Mouse (Mus musculus): ENCODE measurements around the gene Timm9. TPM values are rescaled to one million over a fixed set of nuclear protein-coding genes. Genes with fewer than 3 reads are reported as not detected.

Gene Timm9
- total and polyA plus RNA-seq, 3 experiments = 77.3 to 127 (median 82.8) TPM

DNA sequence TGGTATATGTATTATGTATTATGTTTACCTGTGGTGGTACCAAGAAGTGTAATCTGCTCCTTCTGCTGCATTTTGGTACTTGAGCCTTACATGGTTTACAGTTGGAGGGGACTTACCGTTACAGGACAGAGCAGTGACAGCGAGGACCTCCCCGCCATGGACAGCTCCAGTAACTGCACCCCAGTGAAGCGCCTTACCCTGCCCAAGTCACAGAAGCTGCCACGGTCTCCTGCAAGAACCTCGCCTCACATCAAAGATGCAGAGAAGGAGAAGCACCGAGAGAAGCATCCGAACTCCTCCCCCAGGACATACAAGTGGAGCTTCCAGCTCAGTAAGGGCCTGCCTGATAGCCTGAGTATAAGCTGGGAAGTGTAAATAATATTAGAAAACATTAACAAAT is 50.2 kb downstream of the Timm9 start:
- H3K79me2 ChIP-seq (replicated peaks; ENCODE audit: control insufficient read depth, extremely low read depth, insufficient read depth, poor library complexity, severe bottlenecking) = no peaks in the 10 kb centered on the region
- no peak overlapping the region for H3K4me2 ChIP-seq (ENCODE audit: insufficient read depth, low read depth, poor library complexity, severe bottlenecking)
- H3K27me3 ChIP-seq (replicated peaks) = no peaks in the 10 kb centered on the region
- peaks cover 34 to 36% of the 10 kb centered on the region in 2 experiments for H3K36me3 ChIP-seq (replicated peaks in 1 of 2; ENCODE audit: control insufficient read depth in 1 of 2, insufficient read depth in 1 of 2, low read length in 1 of 2)
- no peaks in the 10 kb centered on the region for H3K9me3 ChIP-seq (replicated peaks; ENCODE audit: low read length)
- H3K27ac ChIP-seq (ENCODE audit: insufficient read depth, low read depth) = no peak overlapping the region
- dilution Hi-C loops (cut with MboI; ENCODE audit: extremely low pct_ligation_motif_present, extremely low pct_unique_long_range_greater_than_20kb, low sequenced_read_pairs) (no loop called here), in situ Hi-C loops (cut with MboI; ENCODE audit: low pct_ligation_motif_present, low pct_unique_long_range_greater_than_20kb, low sequenced_read_pairs) (no loop called here)
- no peak overlapping the region for H3K9ac ChIP-seq (ENCODE audit: insufficient read depth, low read depth)
- H3K4me3 ChIP-seq (replicated peaks in 1 of 3; ENCODE audit: low read depth in 2 of 3, low read length in 2 of 3, poor library complexity in 1 of 3) = no peak overlapping the region
- DNase-seq (ENCODE audit: extremely low read depth) = no peak
- TF ChIP-seq MEF2A (IDR thresholded peaks at IDR 0.05; ENCODE audit: borderline replicate concordance, low read depth, low read length) (no peak), POLR2A (IDR thresholded peaks at IDR 0.05; ENCODE audit: low read depth, low read length) (no peak), UBTF (IDR thresholded peaks at IDR 0.05; ENCODE audit: low read depth, low read length) (no peak), KAT2A (IDR thresholded peaks at IDR 0.05; ENCODE audit: insufficient replicate concordance, low read length) (no peak), RAD21 (IDR thresholded peaks at IDR 0.05; ENCODE audit: low read depth, low read length) (no peak), ELF1 (IDR thresholded peaks at IDR 0.05; ENCODE audit: low read depth, low read length) (no peak), CHD1 (IDR thresholded peaks at IDR 0.05; ENCODE audit: low read depth, low read length) (no peak), USF2 (conservative IDR thresholded peaks at IDR 0.05; ENCODE audit: low read depth, low read length) (no peak), RCOR1 (conservative IDR thresholded peaks at IDR 0.05; ENCODE audit: low read depth, low read length) (no peak), CHD2 (IDR thresholded peaks at IDR 0.05; ENCODE audit: low read length) (no peak), ZNF384 (IDR thresholded peaks at IDR 0.05; ENCODE audit: low read depth, low read length) (no peak)
- H3K4me1 ChIP-seq (ENCODE audit: control insufficient read depth in 1 of 2, insufficient read depth in 2 of 2) = no peaks in the 10 kb centered on the region

Other genes starting within 250 kb of the Timm9 start
- gene Actr10, start 198.8 kb downstream of the Timm9 start, total RNA-seq (2012; rRNA removed) = 60.2 and 66.0 TPM in 2 replicates
- gene Actr10, start 198.8 kb downstream of the Timm9 start, total RNA-seq (2014; rRNA removed) = 133 and 135 TPM in 2 replicates
- gene Actr10, start 198.8 kb downstream of the Timm9 start, polyA plus RNA-seq (2012; ENCODE audit: insufficient read length, low read depth) = 154 and 168 TPM in 2 replicates
- 271 and 341 TPM in 2 replicates for gene Psma3, start 162.1 kb downstream of the Timm9 start, total RNA-seq (2012; rRNA removed)
- gene Psma3, start 162.1 kb downstream of the Timm9 start, total RNA-seq (2014; rRNA removed) = 538 and 617 TPM in 2 replicates
- gene Psma3, start 162.1 kb downstream of the Timm9 start, polyA plus RNA-seq (2012; ENCODE audit: insufficient read length, low read depth) = 355 and 362 TPM in 2 replicates
- 9.7 and 10.7 TPM in 2 replicates for gene Arid4a, start 120.7 kb downstream of the Timm9 start, total RNA-seq (2012; rRNA removed)
- 8.0 and 8.8 TPM in 2 replicates for gene Arid4a, start 120.7 kb downstream of the Timm9 start, total RNA-seq (2014; rRNA removed)
- gene Arid4a, start 120.7 kb downstream of the Timm9 start, polyA plus RNA-seq (2012; ENCODE audit: insufficient read length, low read depth) = 20.8 and 22.4 TPM in 2 replicates
- not detected in 2 replicates for gene Tomm20l, start 25.3 kb downstream of the Timm9 start, total RNA-seq (2012; rRNA removed)
- not detected in 2 replicates for gene Tomm20l, start 25.3 kb downstream of the Timm9 start, total RNA-seq (2014; rRNA removed)
- not detected in 2 replicates for gene Tomm20l, start 25.3 kb downstream of the Timm9 start, polyA plus RNA-seq (2012; ENCODE audit: insufficient read length, low read depth)
- gene 2700049A03Rik, start 164 bp upstream of the Timm9 start, total RNA-seq (2012; rRNA removed) = 7.7 TPM in 2 replicates
- gene 2700049A03Rik, start 164 bp upstream of the Timm9 start, total RNA-seq (2014; rRNA removed) = 10.0 and 10.6 TPM in 2 replicates
- gene 2700049A03Rik, start 164 bp upstream of the Timm9 start, polyA plus RNA-seq (2012; ENCODE audit: insufficient read length, low read depth) = 7.5 and 9.4 TPM in 2 replicates
- gene Dact1, start 173.2 kb upstream of the Timm9 start, total RNA-seq (2012; rRNA removed) = 2.3 and 4.6 TPM in 2 replicates
- gene Dact1, start 173.2 kb upstream of the Timm9 start, total RNA-seq (2014; rRNA removed) = 2.5 and 2.7 TPM in 2 replicates
- gene Dact1, start 173.2 kb upstream of the Timm9 start, polyA plus RNA-seq (2012; ENCODE audit: insufficient read length, low read depth) = 3.3 and 3.7 TPM in 2 replicates

Data from CH12.LX (cell line).